Mouse (Mus musculus) spleen, postnatal 36 days (tissue): ENCODE results near the gene Txnrd2.

Experiments
- DNase-seq, 2 experiments: peaks; one replicate each; pipeline ENCODE4 v3.0.0; 2022; ENCODE audit warnings: low spot score in 2 of 2, mixed read lengths in 1 of 2

The Txnrd2 gene

GRCm38 (mm10) chr16:18416837-18417236, 9.3 kb upstream of the Txnrd2 start:
- no peak for DNase-seq

- DNase-seq = no peak
Observed at GRCm38 (mm10) chr16:18417491-18417890, 8.7 kb upstream of the Txnrd2 start.

- DNase-seq = no peak
Observed at GRCm38 (mm10) chr16:18418756-18419602, 7.2 kb upstream of the Txnrd2 start.

- DNase-seq = no peak
Observed at GRCm38 (mm10) chr16:18419603-18420026, 6.6 kb upstream of the Txnrd2 start.

GRCm38 (mm10) chr16:18420571-18420970, 5.6 kb upstream of the Txnrd2 start:
- no peak for DNase-seq

- no peak for DNase-seq
Observed at GRCm38 (mm10) chr16:18423203-18423914, 2.8 kb upstream of the Txnrd2 start.

- DNase-seq = no peak
Observed at GRCm38 (mm10) chr16:18423915-18424265, 2.3 kb upstream of the Txnrd2 start.

- DNase-seq = no peak
Observed at GRCm38 (mm10) chr16:18424364-18425045, 1.7 kb upstream of the Txnrd2 start.

- DNase-seq = no peak
Observed at GRCm38 (mm10) chr16:18425475-18426214, 539 bp upstream of the Txnrd2 start.

GRCm38 (mm10) chr16:18426802-18427280, 657 bp downstream of the Txnrd2 start, which contains the start of gene Comt:
TSS of gene Comt (minus strand) at chr16:18426852.
- no peak for DNase-seq

GRCm38 (mm10) chr16:18428011-18428515, 1.9 kb downstream of the Txnrd2 start:
- DNase-seq = no peak

GRCm38 (mm10) chr16:18428516-18429042, 2.4 kb downstream of the Txnrd2 start:
- peak; percentile 60 to 75 for DNase-seq

GRCm38 (mm10) chr16:18429641-18430040, 3.5 kb downstream of the Txnrd2 start:
- DNase-seq = no peak

GRCm38 (mm10) chr16:18430641-18431212, 4.5 kb downstream of the Txnrd2 start:
- DNase-seq = no peak

GRCm38 (mm10) chr16:18433341-18433920, 7.2 kb downstream of the Txnrd2 start:
- DNase-seq = no peak

- no peak for DNase-seq
Observed at GRCm38 (mm10) chr16:18436128-18436527, 9.9 kb downstream of the Txnrd2 start.

- peak; percentile 74 to 78 for DNase-seq
Observed at GRCm38 (mm10) chr16:18443385-18443841, 17.2 kb downstream of the Txnrd2 start.

- DNase-seq = no peak
Observed at GRCm38 (mm10) chr16:18447243-18447642, 21.1 kb downstream of the Txnrd2 start.

GRCm38 (mm10) chr16:18448104-18448503, 21.9 kb downstream of the Txnrd2 start:
- no peak for DNase-seq

- DNase-seq = no peak
Observed at GRCm38 (mm10) chr16:18449005-18449404, 22.8 kb downstream of the Txnrd2 start.
